Mouse (Mus musculus): ENCODE data around the gene Kirrel3. TPM values are rescaled to one million over a fixed set of nuclear protein-coding genes. Genes with fewer than 3 reads are reported as not detected.

The Kirrel3 gene
- total RNA-seq, 2 experiments from 2014 or later: 0.64 to 0.83 TPM

DNA sequence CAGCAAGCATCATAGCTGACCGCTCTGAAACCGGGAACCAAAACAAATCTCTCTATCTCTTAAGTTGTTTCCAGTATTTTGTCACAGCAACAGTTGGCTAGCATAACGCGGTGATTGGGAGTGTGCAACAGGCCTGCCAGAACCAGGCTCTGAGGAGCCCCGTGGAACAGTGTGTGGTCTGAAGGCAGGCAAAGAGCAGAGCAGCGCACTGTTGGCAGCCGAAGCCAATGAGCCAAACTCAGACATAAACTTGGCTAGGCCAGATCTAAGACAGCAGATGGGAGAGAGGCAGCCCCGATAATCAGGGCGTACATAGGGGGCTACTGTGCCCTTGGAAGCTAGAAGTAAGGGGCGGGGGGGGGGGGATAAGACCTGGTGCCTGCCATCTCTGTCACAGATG is 372.4 kb downstream of the Kirrel3 start:
- intact Hi-C loops (cut with DNase I): loop anchor here (10.0 kb wide), 1 partner anchor 307 kb away; no protein-coding TSS in a partner anchor
- no peak for DNase-seq (ENCODE audit: low spot score)

DNA sequence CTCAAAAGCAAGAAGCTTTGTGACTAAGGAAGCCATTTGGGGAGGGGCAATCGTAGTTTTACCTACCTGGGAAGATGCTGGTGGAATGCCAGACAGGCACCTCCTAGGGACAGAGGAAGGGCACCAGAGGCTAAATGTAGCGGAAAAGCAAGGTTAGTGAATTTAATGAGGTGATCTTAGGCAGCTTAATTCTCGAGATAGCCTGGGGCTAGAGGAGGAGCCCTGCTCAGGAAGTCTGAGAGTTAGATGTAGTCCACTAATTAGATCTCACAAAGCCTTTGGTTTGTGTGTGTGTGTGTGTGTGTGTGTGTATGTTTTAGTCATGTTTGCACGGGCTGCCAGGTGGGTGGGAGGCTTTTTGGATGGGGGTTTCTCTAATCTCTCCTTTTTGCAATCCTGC is 375.2 kb downstream of the Kirrel3 start:
- intact Hi-C loops (cut with DNase I): loop anchor here (2.0 kb wide), 1 partner anchor 158 kb away; no protein-coding TSS in a partner anchor
- no peak for DNase-seq (ENCODE audit: low spot score)

DNA sequence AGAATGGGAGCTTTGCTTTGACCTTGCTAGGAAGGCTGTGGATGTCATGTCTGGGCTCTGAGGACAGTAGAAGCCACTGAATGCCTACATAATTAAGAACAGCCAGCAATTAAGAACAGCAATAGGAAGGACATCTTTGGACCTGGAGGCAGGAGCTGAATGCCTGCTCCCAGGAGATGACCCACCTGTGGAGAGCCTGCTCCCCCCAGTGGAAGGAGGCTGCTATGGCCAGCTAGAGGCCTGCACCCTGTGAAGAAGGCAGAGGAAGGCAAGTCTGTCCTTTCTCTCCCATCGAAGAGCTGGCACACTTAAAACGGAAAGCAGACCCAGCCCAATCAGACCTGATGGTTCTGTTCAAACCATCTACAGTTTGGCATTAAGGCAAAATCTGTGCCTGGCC is 376.1 kb downstream of the Kirrel3 start:
- no peak for DNase-seq (ENCODE audit: low spot score)
- intact Hi-C loops (cut with DNase I): loop anchor here (2.0 kb wide), 2 partner anchors 157 to 363 kb away; no protein-coding TSS in a partner anchor

- intact Hi-C loops (cut with DNase I): no loop called here
Observed at GRCm38 (mm10) chr9:34865606-34866005, 379.9 kb downstream of the Kirrel3 start.

GRCm38 (mm10) chr9:34871316-34871966 is 385.7 kb downstream of the Kirrel3 start:
- no peak for DNase-seq (ENCODE audit: low spot score)
- intact Hi-C loops (cut with DNase I): no loop called here

More at GRCm38 (mm10) chr9:34865606-34866005, 379.9 kb downstream of the Kirrel3 start:
- DNase-seq (ENCODE audit: low spot score): no peak

DNA sequence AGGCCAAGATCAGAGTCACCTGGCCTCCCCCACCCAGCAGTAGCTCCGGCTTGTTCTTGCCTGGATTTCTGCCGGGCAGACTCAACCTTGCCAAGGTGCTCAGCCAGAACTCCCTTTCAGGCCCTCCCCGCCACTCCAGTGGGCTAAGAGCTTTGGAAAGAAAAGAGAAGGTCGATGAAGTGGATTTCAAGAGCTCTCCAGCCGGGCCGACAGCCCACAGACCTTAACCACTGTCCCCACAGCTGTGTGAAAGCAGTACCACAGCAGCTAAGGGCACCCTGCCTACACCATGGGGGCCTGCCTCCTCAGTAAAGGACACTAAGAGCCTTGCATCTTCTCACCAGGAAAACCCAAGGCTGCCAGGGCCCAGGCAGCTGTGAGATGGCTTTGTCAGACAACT is 389.5 kb downstream of the Kirrel3 start:
- intact Hi-C loops (cut with DNase I): no loop called here

GRCm38 (mm10) chr9:34877186-34877585 is 391.5 kb downstream of the Kirrel3 start:
- intact Hi-C loops (cut with DNase I): no loop called here
- DNase-seq (ENCODE audit: low spot score): no peak

More for the DNA sequence above, 389.5 kb downstream of the Kirrel3 start:
- no peak for DNase-seq (ENCODE audit: low spot score)

GRCm38 (mm10) chr9:34877799-34878198 is 392.1 kb downstream of the Kirrel3 start:
- intact Hi-C loops (cut with DNase I): no loop called here
- DNase-seq (ENCODE audit: low spot score): no peak

GRCm38 (mm10) chr9:34881750-34882149 is 396.1 kb downstream of the Kirrel3 start:
- no peak for DNase-seq (ENCODE audit: low spot score)
- intact Hi-C loops (cut with DNase I): no loop called here

GRCm38 (mm10) chr9:34882211-34882610 is 396.5 kb downstream of the Kirrel3 start:
- intact Hi-C loops (cut with DNase I): no loop called here

GRCm38 (mm10) chr9:34883122-34883521 is 397.4 kb downstream of the Kirrel3 start:
- intact Hi-C loops (cut with DNase I): no loop called here
- no peak for DNase-seq (ENCODE audit: low spot score)

More at GRCm38 (mm10) chr9:34882211-34882610, 396.5 kb downstream of the Kirrel3 start:
- DNase-seq (ENCODE audit: low spot score): no peak

GRCm38 (mm10) chr9:34884325-34884724 is 398.6 kb downstream of the Kirrel3 start:
- intact Hi-C loops (cut with DNase I): no loop called here

DNA sequence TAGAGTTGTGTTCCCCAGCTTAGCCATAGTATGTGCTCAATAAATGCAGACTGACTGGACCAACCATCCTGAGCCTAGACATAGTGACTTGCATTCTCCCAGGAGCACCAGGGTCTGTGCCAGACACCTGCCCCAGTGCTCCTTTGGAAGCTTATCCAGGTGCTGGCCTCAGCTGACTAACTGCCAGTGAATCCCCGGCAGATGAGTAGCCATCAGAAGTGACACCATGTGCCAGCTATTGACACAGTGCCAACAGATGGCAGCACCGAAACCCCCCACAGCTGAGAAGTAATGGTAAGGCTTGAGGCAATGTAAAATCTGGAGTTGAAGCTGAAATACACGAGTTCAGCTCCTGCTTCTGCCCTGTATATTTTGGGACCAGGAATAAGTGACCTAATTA is 399.2 kb downstream of the Kirrel3 start:
- DNase-seq (ENCODE audit: low spot score): no peak
- intact Hi-C loops (cut with DNase I): no loop called here

More at GRCm38 (mm10) chr9:34884325-34884724, 398.6 kb downstream of the Kirrel3 start:
- no peak for DNase-seq (ENCODE audit: low spot score)

DNA sequence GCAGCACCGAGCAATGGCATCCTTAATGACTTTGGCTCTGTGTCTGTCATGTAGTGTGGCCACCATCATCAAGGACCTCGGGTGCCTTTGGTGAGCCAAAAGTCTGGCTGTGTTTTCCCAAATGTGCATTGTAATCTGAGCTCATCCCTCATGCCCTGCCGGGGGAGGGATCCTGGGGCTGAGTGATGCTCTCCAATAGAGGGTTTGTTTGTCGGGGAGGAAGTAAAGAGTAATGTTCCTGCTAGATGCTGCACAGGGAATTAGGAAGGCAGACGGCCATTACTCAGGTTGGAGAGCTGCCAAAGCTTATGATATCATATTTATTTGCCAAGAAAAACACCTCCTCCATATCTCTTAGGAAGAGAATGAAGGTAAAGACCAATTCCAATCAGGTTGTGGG is 401.1 kb downstream of the Kirrel3 start:
- DNase-seq (ENCODE audit: low spot score): no peak
- intact Hi-C loops (cut with DNase I): no loop called here

GRCm38 (mm10) chr9:34887196-34887595 is 401.5 kb downstream of the Kirrel3 start:
- intact Hi-C loops (cut with DNase I): no loop called here
- no peak for DNase-seq (ENCODE audit: low spot score)

DNA sequence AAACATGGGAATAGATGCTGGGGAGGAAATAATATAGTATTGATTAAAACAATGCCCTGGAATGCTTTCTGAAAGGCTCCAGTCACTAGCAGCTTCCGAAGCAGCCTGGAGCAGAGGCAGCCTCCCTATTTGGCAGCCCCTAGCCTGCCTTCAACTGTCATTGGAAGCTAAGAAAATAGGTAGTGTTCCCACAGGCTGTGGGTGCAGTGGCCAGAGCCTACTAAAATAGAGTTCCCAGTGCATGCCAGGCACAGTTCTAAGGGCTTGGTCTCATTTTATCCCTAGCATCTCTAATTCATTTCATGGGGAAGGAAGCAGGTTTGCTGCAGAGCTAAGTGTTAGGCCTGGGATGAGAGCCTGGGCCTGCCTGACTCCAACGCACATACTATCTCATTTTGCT is 402.6 kb downstream of the Kirrel3 start:
- intact Hi-C loops (cut with DNase I): no loop called here
- no peak for DNase-seq (ENCODE audit: low spot score)

- no peak for DNase-seq (ENCODE audit: low spot score)
- intact Hi-C loops (cut with DNase I): no loop called here
Observed at GRCm38 (mm10) chr9:34901216-34901615, 415.5 kb downstream of the Kirrel3 start.

GRCm38 (mm10) chr9:34901888-34902287 is 416.2 kb downstream of the Kirrel3 start:
- DNase-seq (ENCODE audit: low spot score): no peak
- intact Hi-C loops (cut with DNase I): no loop called here

GRCm38 (mm10) chr9:34905164-34905563 is 419.5 kb downstream of the Kirrel3 start:
- intact Hi-C loops (cut with DNase I): no loop called here
- DNase-seq (ENCODE audit: low spot score): no peak

GRCm38 (mm10) chr9:34908040-34908439 is 422.3 kb downstream of the Kirrel3 start:
- intact Hi-C loops (cut with DNase I): no loop called here
- no peak for DNase-seq (ENCODE audit: low spot score)

GRCm38 (mm10) chr9:34911838-34912237 is 426.1 kb downstream of the Kirrel3 start:
- DNase-seq (ENCODE audit: low spot score): no peak
- intact Hi-C loops (cut with DNase I): no loop called here

Data from heart, postnatal 25 days (tissue).